Mouse (Mus musculus): ENCODE results near the gene Grm7.

- TF ChIP-seq CTCF (IDR thresholded peaks at IDR 0.05) (no peak), EP300 (IDR thresholded peaks at IDR 0.05; ENCODE audit: insufficient read depth, low read depth, low read length) (no peak), POLR2A (IDR thresholded peaks at IDR 0.05; ENCODE audit: insufficient read depth, low read depth, low read length) (no peak)
Observed at GRCm38 (mm10) chr6:111255215-111255614, 609.8 kb downstream of the Grm7 start.
